In genomic region chr4:142909355-142909947, GRCm38 (mm10) we compare ENCODE assay signal across 10 mouse cellular contexts.
DNase-seq lines count a peak whose midpoint lies in the region; ATAC-seq lines count a peak whose summit lies in the region.
"Had no signal": no experiment of that assay in that cellular context is flagged by ENCODE, and none has a peak within 500 bp of the region (broad histone marks: within the 10 kb centered on the region; RNA-seq: fewer than 3 reads in every experiment).

No protein-coding gene starts in this region.

- no peak overlapping the region for H3K4me3 ChIP-seq in heart, embryonic 12.5 days
- peak overlapping the region; percentile 32 for H3K4me3 ChIP-seq in forebrain, embryonic 10.5 days
- H3K4me3 ChIP-seq in intestine, embryonic 16.5 days (ENCODE audit: low read length) = peak overlapping the region; percentile 24
- H3K4me3 ChIP-seq in neural tube, embryonic 13.5 days = peak overlapping the region; percentile 16

- no peak overlapping the region for H3K27ac ChIP-seq in heart, embryonic 12.5 days (ENCODE audit: poor library complexity, severe bottlenecking)
- H3K27ac ChIP-seq in forebrain, embryonic 10.5 days = peak overlapping the region; percentile 58
- no peak overlapping the region for H3K27ac ChIP-seq in intestine, embryonic 16.5 days (ENCODE audit: low read length)
- H3K27ac ChIP-seq in neural tube, embryonic 13.5 days (replicated peaks) = peak overlapping the region; percentile 72
- H3K27ac ChIP-seq: liver, embryonic 14.5 days had no signal

- no peak for DNase-seq in heart, postnatal 14 days
- peak; percentile 19 for DNase-seq in forebrain, embryonic 10.5 days (ENCODE audit: extremely low spot score, low spot score)
- no peak for DNase-seq in left cerebral cortex, adult 11 months (ENCODE audit: low spot score)
- DNase-seq in layer of hippocampus, adult 11-12 months (ENCODE audit: low spot score) = no peak
- DNase-seq in left cerebral cortex, postnatal 36 days (ENCODE audit: low spot score in 2 of 2) = no peak
- DNase-seq: thymus, postnatal 14 days had no signal

- no peaks in the 10 kb centered on the region for H3K36me3 ChIP-seq in heart, embryonic 12.5 days
- H3K36me3 ChIP-seq in forebrain, embryonic 10.5 days (replicated peaks) = no peaks in the 10 kb centered on the region
- H3K36me3 ChIP-seq in intestine, embryonic 16.5 days (ENCODE audit: control insufficient read depth, insufficient read depth, low read length) = no peaks in the 10 kb centered on the region
- H3K36me3 ChIP-seq in neural tube, embryonic 13.5 days = no peaks in the 10 kb centered on the region

- H3K9me3 ChIP-seq in heart, embryonic 12.5 days (replicated peaks) = no peaks in the 10 kb centered on the region
- no peaks in the 10 kb centered on the region for H3K9me3 ChIP-seq in forebrain, embryonic 10.5 days
- no peaks in the 10 kb centered on the region for H3K9me3 ChIP-seq in intestine, embryonic 16.5 days (ENCODE audit: control insufficient read depth, low read length)
- no peaks in the 10 kb centered on the region for H3K9me3 ChIP-seq in neural tube, embryonic 13.5 days

- H3K9ac ChIP-seq in heart, embryonic 12.5 days = no peak overlapping the region
- H3K9ac ChIP-seq in intestine, embryonic 16.5 days (ENCODE audit: low read depth, low read length) = peak overlapping the region; percentile 61
- peak overlapping the region; percentile 35; the same call in 1 of the 2 replicates for H3K9ac ChIP-seq in neural tube, embryonic 13.5 days
- H3K9ac ChIP-seq: liver, embryonic 14.5 days had no signal

- 56% methylated on average over 17 of the region's 17 CpGs for WGBS in heart, embryonic 12.5 days
- 46% methylated on average over 17 of the region's 17 CpGs for WGBS in forebrain, embryonic 10.5 days
- WGBS in intestine, embryonic 16.5 days = 20% methylated on average over 17 of the region's 17 CpGs
- WGBS in neural tube, embryonic 13.5 days = 8% methylated on average over 17 of the region's 17 CpGs

- H3K4me2 ChIP-seq in heart, embryonic 12.5 days = peak overlapping the region; percentile 20
- H3K4me2 ChIP-seq in intestine, embryonic 16.5 days (ENCODE audit: low read depth, low read length) = peak overlapping the region; percentile 57
- H3K4me2 ChIP-seq in neural tube, embryonic 13.5 days = peak overlapping the region; percentile 53

- no peaks in the 10 kb centered on the region for H3K4me1 ChIP-seq in heart, embryonic 12.5 days (replicated peaks)
- H3K4me1 ChIP-seq in forebrain, embryonic 10.5 days = peaks cover 14% of the 10 kb centered on the region
- H3K4me1 ChIP-seq in intestine, embryonic 16.5 days (ENCODE audit: control insufficient read depth, insufficient read depth, low read length) = peaks cover 5% of the 10 kb centered on the region; the same call in 1 of the 2 replicates
- H3K4me1 ChIP-seq in neural tube, embryonic 13.5 days (replicated peaks) = peaks cover 16% of the 10 kb centered on the region

- no peak for ATAC-seq in heart, embryonic 12.5 days (ENCODE audit: insufficient number of reproducible peaks, low FRiP score)
- ATAC-seq in intestine, embryonic 16.5 days = no peak
- peak; percentile 78 for ATAC-seq in neural tube, embryonic 13.5 days (ENCODE audit: low read depth)

- H3K27me3 ChIP-seq in heart, embryonic 12.5 days (replicated peaks) = no peaks in the 10 kb centered on the region
- no peaks in the 10 kb centered on the region for H3K27me3 ChIP-seq in forebrain, embryonic 10.5 days (ENCODE audit: poor library complexity, severe bottlenecking)
- no peaks in the 10 kb centered on the region for H3K27me3 ChIP-seq in intestine, embryonic 16.5 days (replicated peaks; ENCODE audit: control insufficient read depth, insufficient read depth, low read length)
- H3K27me3 ChIP-seq in neural tube, embryonic 13.5 days = no peaks in the 10 kb centered on the region

- intact Hi-C loops in heart, postnatal 14 days (cut with DNase I) = no loop called here
- intact Hi-C loops in left cerebral cortex, postnatal 36 days (cut with DNase I) = loop anchor here (10.0 kb wide), 1 partner anchor 115 kb away; no protein-coding TSS in a partner anchor

Comparison
In these comparisons a context has a peak if more than half of its experiments do, and no peak if none do; other contexts are left out.
1. H3K27ac ChIP-seq: peak in forebrain, embryonic 10.5 days (single experiment) and neural tube, embryonic 13.5 days (single experiment); none in heart, embryonic 12.5 days (single experiment) and intestine, embryonic 16.5 days (single experiment).
2. Peak in every context shown above with its lines, with median percentiles within 50 percentile points of each other: H3K4me2 ChIP-seq.